Mouse (Mus musculus): ENCODE results near the gene Gm49353. TPM values are rescaled to one million over a fixed set of nuclear protein-coding genes. Genes with fewer than 3 reads are reported as not detected.

The Gm49353 gene
- total RNA-seq, 1 experiment = 0.40 TPM

- no peak for TF ChIP-seq HCFC1 (IDR thresholded peaks at IDR 0.05; ENCODE audit: borderline replicate concordance, insufficient read depth, low read length)
- Histone ChIP-seq H3K4me1 (ENCODE audit: control insufficient read depth in 2 of 2, insufficient read depth in 2 of 2, low read length in 2 of 2, poor library complexity in 1 of 2) (no peaks in the 10 kb centered on the region), H3K4me3 (ENCODE audit: insufficient read depth in 1 of 2, low read depth in 1 of 2, low read length in 2 of 2, poor library complexity in 1 of 2, severe bottlenecking in 1 of 2) (no peak overlapping the region), H3K9ac (ENCODE audit: insufficient read depth, low read depth, low read length, poor library complexity, severe bottlenecking) (no peak overlapping the region), H3K27ac (ENCODE audit: insufficient read depth, low read depth, low read length, poor library complexity, severe bottlenecking) (no peak overlapping the region), H3K9me3 (ENCODE audit: control insufficient read depth, insufficient read depth, low read depth, low read length) (no peaks in the 10 kb centered on the region), H3K36me3 (ENCODE audit: control insufficient read depth, insufficient read depth, low read length, poor library complexity, severe bottlenecking) (no peaks in the 10 kb centered on the region; the same call in 1 of the 2 replicates)
- in situ Hi-C loops (cut with MboI; ENCODE audit: low sequenced_read_pairs in 2 of 2, unreplicated experiment in 2 of 2) = no loop called here
- no peak for DNase-seq (ENCODE audit: low read depth, low spot score)
Observed at GRCm38 (mm10) chr10:29176881-29177280, 21.9 kb upstream of the Gm49353 start.

- Histone ChIP-seq H3K36me3 (ENCODE audit: control insufficient read depth, insufficient read depth, low read length, poor library complexity, severe bottlenecking) (no peaks in the 10 kb centered on the region; the same call in 1 of the 2 replicates), H3K4me1 (ENCODE audit: control insufficient read depth in 2 of 2, insufficient read depth in 2 of 2, low read length in 2 of 2, poor library complexity in 1 of 2) (no peaks in the 10 kb centered on the region), H3K9me3 (ENCODE audit: control insufficient read depth, insufficient read depth, low read depth, low read length) (no peaks in the 10 kb centered on the region), H3K4me3 (ENCODE audit: insufficient read depth in 1 of 2, low read depth in 1 of 2, low read length in 2 of 2, poor library complexity in 1 of 2, severe bottlenecking in 1 of 2) (no peak overlapping the region), H3K9ac (ENCODE audit: insufficient read depth, low read depth, low read length, poor library complexity, severe bottlenecking) (no peak overlapping the region), H3K27ac (ENCODE audit: insufficient read depth, low read depth, low read length, poor library complexity, severe bottlenecking) (no peak overlapping the region)
- TF ChIP-seq ZNF384 (IDR thresholded peaks at IDR 0.05; ENCODE audit: low read depth, low read length) = no peak
- TF ChIP-seq MAFK (IDR thresholded peaks at IDR 0.05; ENCODE audit: insufficient read depth, low read depth, low read length) = no peak
- TF ChIP-seq HCFC1 (IDR thresholded peaks at IDR 0.05; ENCODE audit: borderline replicate concordance, insufficient read depth, low read length) = no peak
- TF ChIP-seq ZC3H11A (IDR thresholded peaks at IDR 0.05; ENCODE audit: borderline replicate concordance, low read depth, low read length) = no peak
- TF ChIP-seq CHD2 (IDR thresholded peaks at IDR 0.05; ENCODE audit: low read depth, low read length) = no peak
- no peak for DNase-seq (ENCODE audit: low read depth, low spot score)
- in situ Hi-C loops (cut with MboI; ENCODE audit: low sequenced_read_pairs in 2 of 2, unreplicated experiment in 2 of 2) = no loop called here
Observed at GRCm38 (mm10) chr10:29178003-29178402, 20.8 kb upstream of the Gm49353 start.

- no peaks in the 10 kb centered on the region for H3K9me3 ChIP-seq (ENCODE audit: control insufficient read depth, insufficient read depth, low read depth, low read length)
- no peak overlapping the region for H3K4me3 ChIP-seq (ENCODE audit: insufficient read depth in 1 of 2, low read depth in 1 of 2, low read length in 2 of 2, poor library complexity in 1 of 2, severe bottlenecking in 1 of 2)
- H3K27ac ChIP-seq (ENCODE audit: insufficient read depth, low read depth, low read length, poor library complexity, severe bottlenecking) = no peak overlapping the region
- H3K4me1 ChIP-seq (ENCODE audit: control insufficient read depth in 2 of 2, insufficient read depth in 2 of 2, low read length in 2 of 2, poor library complexity in 1 of 2) = no peaks in the 10 kb centered on the region
- TF ChIP-seq ZC3H11A (IDR thresholded peaks at IDR 0.05; ENCODE audit: borderline replicate concordance, low read depth, low read length) (no peak), ZNF384 (IDR thresholded peaks at IDR 0.05; ENCODE audit: low read depth, low read length) (no peak), MAFK (IDR thresholded peaks at IDR 0.05; ENCODE audit: insufficient read depth, low read depth, low read length) (no peak), HCFC1 (IDR thresholded peaks at IDR 0.05; ENCODE audit: borderline replicate concordance, insufficient read depth, low read length) (no peak), CHD2 (IDR thresholded peaks at IDR 0.05; ENCODE audit: low read depth, low read length) (no peak)
- no peak for DNase-seq (ENCODE audit: low read depth, low spot score)
- H3K9ac ChIP-seq (ENCODE audit: insufficient read depth, low read depth, low read length, poor library complexity, severe bottlenecking) = no peak overlapping the region
- H3K36me3 ChIP-seq (ENCODE audit: control insufficient read depth, insufficient read depth, low read length, poor library complexity, severe bottlenecking) = no peaks in the 10 kb centered on the region
- in situ Hi-C loops (cut with MboI; ENCODE audit: low sequenced_read_pairs in 2 of 2, unreplicated experiment in 2 of 2) = no loop called here
Observed at GRCm38 (mm10) chr10:29180210-29180609, 18.5 kb upstream of the Gm49353 start.

GRCm38 (mm10) chr10:29181046-29181445 is 17.7 kb upstream of the Gm49353 start:
- no peak overlapping the region for H3K27ac ChIP-seq (ENCODE audit: insufficient read depth, low read depth, low read length, poor library complexity, severe bottlenecking)
- TF ChIP-seq ZNF384 (IDR thresholded peaks at IDR 0.05; ENCODE audit: low read depth, low read length) (no peak), ZC3H11A (IDR thresholded peaks at IDR 0.05; ENCODE audit: borderline replicate concordance, low read depth, low read length) (no peak), MAFK (IDR thresholded peaks at IDR 0.05; ENCODE audit: insufficient read depth, low read depth, low read length) (no peak), CHD2 (IDR thresholded peaks at IDR 0.05; ENCODE audit: low read depth, low read length) (no peak), HCFC1 (IDR thresholded peaks at IDR 0.05; ENCODE audit: borderline replicate concordance, insufficient read depth, low read length) (no peak)
- H3K9me3 ChIP-seq (ENCODE audit: control insufficient read depth, insufficient read depth, low read depth, low read length) = no peaks in the 10 kb centered on the region
- H3K4me1 ChIP-seq (ENCODE audit: control insufficient read depth in 2 of 2, insufficient read depth in 2 of 2, low read length in 2 of 2, poor library complexity in 1 of 2) = no peaks in the 10 kb centered on the region
- H3K9ac ChIP-seq (ENCODE audit: insufficient read depth, low read depth, low read length, poor library complexity, severe bottlenecking) = no peak overlapping the region
- H3K4me3 ChIP-seq (ENCODE audit: insufficient read depth in 1 of 2, low read depth in 1 of 2, low read length in 2 of 2, poor library complexity in 1 of 2, severe bottlenecking in 1 of 2) = no peak overlapping the region
- no peak for DNase-seq (ENCODE audit: low read depth, low spot score)
- in situ Hi-C loops (cut with MboI; ENCODE audit: low sequenced_read_pairs in 2 of 2, unreplicated experiment in 2 of 2) = no loop called here
- no peaks in the 10 kb centered on the region for H3K36me3 ChIP-seq (ENCODE audit: control insufficient read depth, insufficient read depth, low read length, poor library complexity, severe bottlenecking)

- in situ Hi-C loops (cut with MboI; ENCODE audit: low sequenced_read_pairs in 2 of 2, unreplicated experiment in 2 of 2) = no loop called here
- Histone ChIP-seq H3K36me3 (ENCODE audit: control insufficient read depth, insufficient read depth, low read length, poor library complexity, severe bottlenecking) (0 out of 2 replicates have a peak, but pooled peaks cover 1% of the 10 kb centered on the region), H3K9ac (ENCODE audit: insufficient read depth, low read depth, low read length, poor library complexity, severe bottlenecking) (no peak overlapping the region), H3K4me1 (ENCODE audit: control insufficient read depth in 2 of 2, insufficient read depth in 2 of 2, low read length in 2 of 2, poor library complexity in 1 of 2) (no peaks in the 10 kb centered on the region; a peak in 1 of 4 replicates), H3K9me3 (ENCODE audit: control insufficient read depth, insufficient read depth, low read depth, low read length) (no peaks in the 10 kb centered on the region), H3K4me3 (ENCODE audit: insufficient read depth in 1 of 2, low read depth in 1 of 2, low read length in 2 of 2, poor library complexity in 1 of 2, severe bottlenecking in 1 of 2) (no peak overlapping the region), H3K27ac (ENCODE audit: insufficient read depth, low read depth, low read length, poor library complexity, severe bottlenecking) (no peak overlapping the region)
- TF ChIP-seq HCFC1 (IDR thresholded peaks at IDR 0.05; ENCODE audit: borderline replicate concordance, insufficient read depth, low read length) = no peak
- TF ChIP-seq ZC3H11A (IDR thresholded peaks at IDR 0.05; ENCODE audit: borderline replicate concordance, low read depth, low read length) = no peak
- TF ChIP-seq ZNF384 (IDR thresholded peaks at IDR 0.05; ENCODE audit: low read depth, low read length) = no peak
- TF ChIP-seq MAFK (IDR thresholded peaks at IDR 0.05; ENCODE audit: insufficient read depth, low read depth, low read length) = no peak
- no peak for TF ChIP-seq CHD2 (IDR thresholded peaks at IDR 0.05; ENCODE audit: low read depth, low read length)
- DNase-seq (ENCODE audit: low read depth, low spot score) = no peak
Observed at GRCm38 (mm10) chr10:29193769-29194168, 5.0 kb upstream of the Gm49353 start.
